Mouse (Mus musculus) neutrophil, adult 5-6 weeks (primary cell): ENCODE data around the gene Eif4h. TPM values are rescaled to one million over a fixed set of nuclear protein-coding genes. Genes with fewer than 3 reads are reported as not detected.
A peak's percentile ranks its signal among the peaks of the same experiment; 100 is the strongest.

Experiments
- ATAC-seq: fragments of 151-379, 151-347 bp; 2 replicates; pipeline ENCODE4 v1.8.0; 2017; ENCODE audit warnings: mild to moderate bottlenecking, moderate TSS enrichment; ENCODE audit not compliant: insufficient number of reproducible peaks, poor library complexity, low FRiP score, severe bottlenecking; ENCODE audit errors: extremely low read depth
- total RNA-seq: library from RNA; stranded (forward); fragments of 200-1000 nt; gene quantifications from 2 replicates; pipeline ENCODE4 v1.2.3, GENCODE M21; 2017

The Eif4h gene
- total RNA-seq, 1 experiment from 2014 or later: 196 TPM

- ATAC-seq: no peak
These were observed 62.6 kb downstream of the Eif4h start for GRCm38 (mm10) chr5:134576517-134577220.

- no peak for ATAC-seq
These were observed 63.5 kb downstream of the Eif4h start for GRCm38 (mm10) chr5:134575833-134576232.

GRCm38 (mm10) chr5:134572508-134573214 is 66.6 kb downstream of the Eif4h start:
- no peak for ATAC-seq

GRCm38 (mm10) chr5:134571730-134572507 is 67.4 kb downstream of the Eif4h start:
- peak; percentile 39 for ATAC-seq

Other genes starting within 250 kb of the Eif4h start
- gene Gtf2ird1, start 182.8 kb downstream of the Eif4h start, total RNA-seq: not detected in 2 replicates
- 10.4 and 28.0 TPM in 2 replicates for gene Clip2, start 87.1 kb downstream of the Eif4h start, total RNA-seq
- not detected in 2 replicates for gene Syna, start 79.3 kb downstream of the Eif4h start, total RNA-seq
- 70.5 and 76.5 TPM in 2 replicates for gene Rfc2, start 58.1 kb downstream of the Eif4h start, total RNA-seq
- gene Lat2, start 24.5 kb downstream of the Eif4h start, total RNA-seq: 170 and 179 TPM in 2 replicates
- 5.4 and 6.3 TPM in 2 replicates for gene Limk1, start 49.1 kb upstream of the Eif4h start, total RNA-seq
- gene Eln, start 107.8 kb upstream of the Eif4h start, total RNA-seq: not detected in 2 replicates